Mouse (Mus musculus): Measurements from ENCODE around the gene Wnk1.

Wnk1 gene

DNA sequence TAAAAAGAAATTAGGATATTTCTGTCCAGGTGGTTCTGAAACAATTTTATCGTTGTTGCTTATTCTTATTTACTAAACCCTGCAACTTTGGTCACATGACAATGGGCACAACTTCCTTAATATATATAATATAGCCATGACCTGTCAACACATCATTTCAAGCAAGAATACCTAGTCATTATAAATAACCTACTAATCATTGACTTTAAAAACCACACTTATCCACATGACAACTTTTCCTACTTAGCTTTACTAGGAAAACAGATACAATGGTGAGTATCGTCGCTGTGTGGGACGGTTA lies 2.0 kb upstream of the Wnk1 start:
- WGBS: 94% methylated on average over 4 of the region's 4 CpGs

DNA sequence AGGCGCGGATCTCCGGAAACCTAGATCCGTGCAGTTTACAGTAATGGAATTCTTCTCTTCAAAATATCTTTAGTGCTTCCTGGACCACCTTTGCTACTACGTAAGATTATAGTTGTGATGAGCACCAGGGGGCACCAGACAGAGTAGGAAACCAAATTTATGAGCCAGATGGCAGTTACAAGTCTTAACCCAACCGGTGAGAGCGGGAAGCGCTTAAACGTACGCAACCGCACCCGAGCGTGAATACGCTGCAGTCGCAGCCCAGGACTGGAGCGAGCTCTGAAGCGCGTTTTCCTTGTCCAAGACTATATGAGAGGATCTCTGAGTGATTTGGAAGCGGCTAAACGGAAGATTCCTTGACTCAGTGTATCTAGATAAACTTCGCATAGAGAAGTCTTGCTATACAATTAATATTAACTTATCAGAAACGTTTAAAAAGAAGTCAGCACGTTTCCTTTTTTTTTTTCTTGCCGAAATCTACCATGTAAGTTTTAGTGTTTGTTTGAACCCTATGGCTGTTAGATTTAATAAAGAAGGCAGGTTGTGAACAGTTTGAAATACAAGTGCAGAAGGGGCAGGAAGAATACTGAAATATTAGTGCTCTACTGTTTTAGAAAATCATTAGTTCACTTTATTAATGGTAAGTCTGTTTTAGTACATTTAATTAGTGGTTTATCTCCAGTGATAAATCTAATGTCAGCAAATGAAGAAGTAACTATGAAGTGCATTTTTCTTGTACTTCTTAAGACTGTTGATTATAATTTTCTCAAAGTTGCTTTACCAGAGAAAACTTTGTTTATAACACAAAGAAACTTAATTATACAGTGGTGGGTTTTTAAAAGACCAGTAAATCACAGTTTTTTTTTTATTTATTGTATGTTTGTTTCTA lies 1.4 kb upstream of the Wnk1 start:
- 1% methylated on average over 24 of the region's 24 CpGs for WGBS

DNA sequence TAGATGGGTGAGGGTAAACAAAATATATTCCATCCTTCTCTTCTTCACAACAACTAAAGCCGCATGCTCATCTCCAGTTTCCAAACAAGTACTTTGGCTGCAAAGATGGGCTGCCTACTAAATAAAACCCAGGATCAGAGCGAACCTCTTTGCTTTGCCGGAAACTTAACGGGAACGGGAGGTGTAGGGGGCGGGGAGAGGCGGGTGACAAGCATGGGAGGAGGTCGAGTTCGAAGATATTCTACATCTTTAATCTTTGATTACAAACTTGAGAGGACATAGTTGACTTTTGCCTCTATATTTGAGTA lies 738 bp upstream of the Wnk1 start:
- WGBS: under 1% methylated on average over 9 of the region's 9 CpGs

- 2% methylated on average over 75 of the region's 85 CpGs for WGBS
These were observed 671 bp downstream of the Wnk1 start for GRCm38 (mm10) chr6:120037636-120038365.

- WGBS: under 1% methylated on average over 51 of the region's 51 CpGs
These were observed 1.4 kb downstream of the Wnk1 start for GRCm38 (mm10) chr6:120037004-120037635.

DNA sequence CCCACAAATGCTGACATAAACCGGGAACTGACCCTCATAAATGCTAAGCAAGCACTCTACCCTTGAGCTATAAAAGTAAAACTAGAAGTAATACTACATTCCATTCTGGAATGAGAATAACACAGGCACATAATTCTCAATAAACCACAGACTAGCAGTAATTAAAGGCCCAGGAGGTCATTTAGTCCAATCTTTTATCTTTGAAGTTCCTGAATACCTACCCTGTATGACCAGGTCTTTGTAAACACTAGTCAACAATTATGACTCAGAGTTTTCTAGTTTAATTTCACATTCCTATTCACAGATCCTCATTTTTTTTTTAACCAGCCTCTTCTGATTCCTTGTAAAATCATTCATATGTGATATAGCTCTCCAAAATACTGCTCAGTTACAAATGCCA lies 14.7 kb downstream of the Wnk1 start:
- WGBS: 64% methylated on average over 1 of the region's 1 CpGs

DNA sequence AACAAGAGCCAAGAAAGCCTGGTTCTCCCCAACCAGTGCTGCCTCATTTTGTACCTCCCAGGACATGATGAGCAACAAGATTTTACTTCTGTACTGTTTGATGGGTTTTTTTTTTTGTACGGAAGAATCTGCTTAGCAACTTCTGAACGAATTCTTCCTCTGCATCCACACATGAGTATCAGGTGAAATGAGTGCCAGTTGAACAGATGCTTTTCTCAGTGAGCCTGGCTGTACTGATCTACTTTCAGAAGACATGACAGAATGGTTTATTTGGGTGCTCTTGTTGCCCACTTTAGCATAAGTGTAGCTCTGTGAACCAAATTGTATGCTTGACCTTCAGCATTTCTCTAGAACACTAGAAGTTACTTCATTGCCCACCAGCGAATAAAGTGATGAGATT lies 16.4 kb downstream of the Wnk1 start:
- 45% methylated on average over 3 of the region's 3 CpGs for WGBS

DNA sequence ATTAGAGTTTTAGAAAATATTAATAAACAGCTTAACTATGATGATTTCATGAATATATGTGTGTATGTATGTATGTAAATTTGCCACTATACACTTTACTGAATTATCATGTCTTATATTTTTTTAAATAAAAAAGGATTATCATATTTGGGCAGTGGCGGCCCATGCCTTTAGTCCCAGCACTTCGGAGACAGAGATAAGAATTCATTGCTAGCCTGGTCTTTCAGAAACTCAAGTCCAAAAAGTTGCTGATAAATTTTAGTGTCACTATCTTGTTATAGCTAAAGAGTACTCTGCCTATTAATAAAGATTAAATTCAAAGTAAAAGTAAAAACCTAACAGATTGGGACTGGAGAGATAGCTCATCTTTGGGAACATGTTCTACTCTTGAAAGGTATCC lies 18.8 kb downstream of the Wnk1 start:
- WGBS: 87% methylated on average over 2 of the region's 2 CpGs

- 59% methylated on average over 1 of the region's 1 CpGs for WGBS
These were observed 25.3 kb downstream of the Wnk1 start for GRCm38 (mm10) chr6:120013125-120013524.

GRCm38 (mm10) chr6:120011440-120011839 lies 27.0 kb downstream of the Wnk1 start:
- WGBS: 92% methylated on average over 1 of the region's 1 CpGs

GRCm38 (mm10) chr6:120011001-120011400 lies 27.5 kb downstream of the Wnk1 start:
- 70% methylated on average over 1 of the region's 1 CpGs for WGBS

GRCm38 (mm10) chr6:119996480-119996879 lies 42.0 kb downstream of the Wnk1 start:
- WGBS: 44% methylated on average over 1 of the region's 1 CpGs

DNA sequence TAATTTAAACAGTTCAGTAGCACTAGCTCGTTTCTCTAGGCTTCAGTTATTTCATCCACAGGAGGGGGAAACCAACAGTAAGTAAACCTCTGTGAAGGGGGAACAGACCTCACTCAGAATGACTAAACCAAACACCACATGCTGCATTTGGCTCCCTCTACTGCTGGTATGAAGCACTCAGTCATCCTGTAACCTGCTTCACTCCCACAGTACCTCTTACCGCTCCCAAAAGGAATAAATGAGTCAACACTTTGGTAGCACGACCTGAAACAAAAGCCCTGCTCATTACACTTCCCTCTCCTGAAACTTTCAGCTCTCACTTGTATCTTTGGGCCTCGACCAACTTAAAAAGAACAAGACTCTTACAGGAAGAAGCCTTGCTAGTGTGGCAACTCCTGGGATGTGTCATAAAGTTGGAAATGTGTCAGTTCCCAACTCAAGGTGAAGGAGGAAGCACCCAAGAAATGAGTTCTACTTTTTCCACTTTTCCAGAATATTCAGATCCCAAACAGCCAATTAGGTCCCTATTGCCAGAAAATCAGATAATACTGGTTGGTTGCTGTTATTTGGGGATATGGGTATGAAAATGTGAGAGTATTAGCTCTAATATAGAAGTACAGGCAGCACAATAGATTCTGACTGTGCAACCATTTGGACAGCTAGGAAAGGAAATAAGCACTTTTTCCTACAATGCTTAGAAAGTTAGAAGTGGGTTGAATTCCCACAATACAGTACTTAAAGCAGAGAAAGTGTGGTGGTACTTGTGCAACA lies 114.1 kb downstream of the Wnk1 start:
- 18% methylated on average over 4 of the region's 4 CpGs for WGBS

DNA sequence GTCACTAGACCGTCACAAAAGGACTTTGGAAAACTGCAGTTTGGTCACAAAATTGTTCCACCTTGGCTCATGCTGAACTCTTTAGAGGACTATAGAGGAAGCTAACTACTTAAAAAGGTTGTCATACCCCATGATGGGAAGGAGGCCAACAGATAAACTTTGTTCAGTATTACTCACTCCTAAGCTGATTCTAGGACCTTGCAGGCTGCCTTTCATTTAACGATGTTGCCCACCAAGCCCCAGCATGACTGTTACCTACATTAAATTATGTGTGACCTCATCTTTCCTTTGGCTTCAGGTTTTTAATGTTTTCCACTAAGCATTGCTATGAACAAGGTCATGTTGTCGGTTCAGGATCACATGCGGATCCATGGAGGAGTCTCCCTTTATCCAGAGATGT lies 115.9 kb downstream of the Wnk1 start:
- WGBS: 81% methylated on average over 4 of the region's 4 CpGs

DNA sequence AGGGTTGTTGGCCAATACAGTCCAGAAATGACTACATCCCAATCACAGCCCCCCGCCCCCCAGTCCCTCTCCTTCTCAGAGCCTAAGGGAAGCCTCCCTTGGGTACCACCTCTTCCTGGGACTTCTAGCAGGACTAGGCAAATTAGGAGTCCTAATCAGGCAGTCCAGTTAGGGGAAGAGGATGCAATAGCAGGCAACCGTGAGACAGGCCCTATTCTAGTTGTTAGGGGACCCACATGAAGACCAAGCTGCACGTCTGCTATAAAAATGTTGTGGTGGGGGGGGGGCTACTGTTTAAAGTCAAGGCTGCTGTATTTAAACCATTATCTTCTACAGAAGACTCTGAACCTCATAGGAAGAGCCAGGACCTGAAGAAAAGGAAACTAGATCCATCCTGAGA lies 116.3 kb downstream of the Wnk1 start:
- 81% methylated on average over 3 of the region's 3 CpGs for WGBS

- WGBS: 59% methylated on average over 16 of the region's 16 CpGs
These were observed 119.8 kb downstream of the Wnk1 start for GRCm38 (mm10) chr6:119918561-119919181.

DNA sequence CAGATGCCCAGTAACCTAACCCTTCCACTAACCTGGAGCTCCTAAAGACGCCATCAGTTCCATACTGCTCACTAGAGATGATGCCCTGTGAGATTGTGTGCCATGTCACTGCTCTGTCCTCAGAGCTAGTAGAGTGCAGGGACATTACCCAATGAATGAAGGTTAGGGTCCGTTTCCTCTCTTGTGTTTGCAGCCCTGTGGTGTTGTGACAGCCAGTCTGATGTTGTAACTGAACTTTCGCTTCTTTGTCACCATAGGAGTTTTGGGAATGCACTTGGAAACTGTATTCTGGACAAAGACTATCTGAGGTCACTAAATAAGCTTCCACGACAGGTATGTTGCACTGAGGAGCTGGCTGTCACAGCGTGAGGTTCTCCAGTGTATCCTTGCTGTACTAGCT lies 122.8 kb downstream of the Wnk1 start:
- 92% methylated on average over 5 of the region's 5 CpGs for WGBS

DNA sequence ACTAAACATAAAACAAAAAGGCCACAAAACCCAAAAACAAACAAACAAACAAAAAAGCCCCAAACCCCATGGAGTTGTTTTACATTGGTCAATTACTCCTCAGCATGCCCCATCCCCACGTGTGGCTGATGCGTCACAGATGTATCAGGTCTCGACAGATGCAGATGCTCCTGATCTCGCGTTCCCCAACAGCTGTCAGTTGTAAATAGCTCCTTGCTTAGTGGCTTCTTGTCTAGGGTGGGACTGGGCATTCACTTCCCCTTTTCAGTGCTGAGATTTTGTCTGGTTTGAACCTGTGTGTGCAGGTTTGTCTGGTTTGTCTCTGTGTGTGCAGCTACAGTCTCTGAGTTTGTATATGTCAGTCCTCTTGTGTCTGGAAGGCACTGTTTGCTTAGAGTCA lies 126.4 kb downstream of the Wnk1 start:
- 85% methylated on average over 5 of the region's 5 CpGs for WGBS

DNA sequence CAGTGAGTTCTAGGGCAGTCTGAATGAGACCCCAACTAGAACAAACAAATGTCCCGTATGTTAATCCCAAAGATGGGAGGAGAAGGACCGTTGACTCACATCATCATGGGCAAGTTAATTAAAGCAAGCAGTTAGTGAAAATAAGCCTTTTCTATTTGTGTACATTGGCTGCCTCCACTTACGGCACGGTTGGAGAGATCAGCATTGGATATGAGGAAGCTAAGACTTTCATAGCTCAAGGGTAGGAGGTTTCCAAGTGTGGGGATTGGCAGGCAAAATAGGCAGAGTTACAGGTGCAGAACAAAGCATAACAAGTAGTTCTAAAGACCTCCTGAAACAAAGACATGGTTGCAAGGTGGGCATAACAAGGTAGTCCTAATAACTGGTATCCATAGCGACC lies 133.0 kb downstream of the Wnk1 start:
- 50% methylated on average over 5 of the region's 5 CpGs for WGBS

GRCm38 (mm10) chr6:119903081-119903789 lies 135.2 kb downstream of the Wnk1 start:
- 9% methylated on average over 15 of the region's 15 CpGs for WGBS
